Mouse (Mus musculus) intestine, embryonic 15.5 days (tissue): ENCODE data around the gene Ppm1l. TPM values are rescaled to one million over a fixed set of nuclear protein-coding genes. Genes with fewer than 3 reads are reported as not detected.
A peak's percentile ranks its signal among the peaks of the same experiment; 100 is the strongest.

Source experiments
- ATAC-seq: fragments of 200-750 bp; cut with Nextera tagmentation; 2 replicates; pipeline ENCODE4 v1.8.0; 2017; ENCODE audit warnings: moderate TSS enrichment, moderate library complexity
- H3K27ac ChIP-seq: fragments of 300-500 bp; sonication (generic); 2 replicates; pipeline ENCODE4 v1.5.1; 2015; ENCODE audit warnings: mild to moderate bottlenecking, inconsistent platforms
- H3K27me3 ChIP-seq: fragments of 300-500 bp; sonication (generic); replicated peaks from 2 replicates; pipeline ENCODE4 v1.6.1; 2015; ENCODE audit warnings: inconsistent platforms
- H3K36me3 ChIP-seq: fragments of 300-500 bp; sonication (generic); 2 replicates; pipeline ENCODE4 v1.6.1; 2015; ENCODE audit warnings: inconsistent platforms
- H3K4me1 ChIP-seq: fragments of 300-500 bp; sonication (generic); replicated peaks from 2 replicates; pipeline ENCODE4 v1.6.1; 2015; ENCODE audit warnings: inconsistent platforms
- H3K4me2 ChIP-seq: fragments of 300-500 bp; sonication (generic); replicated peaks from 2 replicates; pipeline ENCODE4 v1.6.1; 2015; ENCODE audit warnings: mild to moderate bottlenecking, inconsistent platforms
- H3K4me3 ChIP-seq: fragments of 300-500 bp; sonication (generic); replicated peaks from 2 replicates; pipeline ENCODE4 v1.5.1; 2015; ENCODE audit warnings: inconsistent platforms
- H3K9ac ChIP-seq: fragments of 300-500 bp; sonication (generic); 2 replicates; pipeline ENCODE4 v1.6.1; 2015; ENCODE audit warnings: inconsistent platforms
- H3K9me3 ChIP-seq: fragments of 300-500 bp; sonication (generic); 2 replicates; pipeline ENCODE4 v1.6.1; 2016; ENCODE audit warnings: inconsistent platforms
- WGBS: fragments of 180-500 bp; shearing (Covaris S2); methylation state at CpG from one replicate; pipeline ENCODE4 v1.1.7; 2015; 5-methylcytosine and 5-hydroxymethylcytosine counted together
- polyA plus RNA-seq: library from polyadenylated mRNA; unstranded; fragments of >200 nt; fragmentation: Nextera tagmentation; extraction: Ambion mirVana; gene quantifications from 2 replicates; pipeline ENCODE4 v1.2.1, GENCODE M21; 2015

Gene Ppm1l
- polyA plus RNA-seq, 1 experiment from 2014 or later: 5.8 TPM

GRCm38 (mm10) chr3:69576715-69577114, 260.1 kb downstream of the Ppm1l start:
- no peaks in the 10 kb centered on the region for H3K27me3 ChIP-seq
- H3K9ac ChIP-seq: no peak overlapping the region
- H3K27ac ChIP-seq: no peak overlapping the region
- ATAC-seq: no peak
- no peak overlapping the region for H3K4me3 ChIP-seq
- no peaks in the 10 kb centered on the region for H3K9me3 ChIP-seq
- no peaks in the 10 kb centered on the region for H3K4me1 ChIP-seq
- no peak overlapping the region for H3K4me2 ChIP-seq
- H3K36me3 ChIP-seq: no peaks in the 10 kb centered on the region
- 75% methylated on average over 3 of the region's 3 CpGs for WGBS

- no peaks in the 10 kb centered on the region for H3K27me3 ChIP-seq
- no peak overlapping the region for H3K9ac ChIP-seq
- no peak for ATAC-seq
- no peak overlapping the region for H3K27ac ChIP-seq
- H3K4me2 ChIP-seq: no peak overlapping the region
- H3K4me3 ChIP-seq: no peak overlapping the region
- WGBS: 93% methylated on average over 1 of the region's 1 CpGs
- H3K36me3 ChIP-seq: no peaks in the 10 kb centered on the region
- no peaks in the 10 kb centered on the region for H3K9me3 ChIP-seq
- H3K4me1 ChIP-seq: no peaks in the 10 kb centered on the region
Measured at GRCm38 (mm10) chr3:69578791-69579190, 262.1 kb downstream of the Ppm1l start.

- Histone ChIP-seq H3K4me1 (no peaks in the 10 kb centered on the region; the same call in 1 of the 2 replicates), H3K9ac (no peak overlapping the region), H3K9me3 (no peaks in the 10 kb centered on the region), H3K4me2 (no peak overlapping the region), H3K36me3 (no peaks in the 10 kb centered on the region), H3K27me3 (no peaks in the 10 kb centered on the region), H3K27ac (no peak overlapping the region), H3K4me3 (no peak overlapping the region)
- peak; percentile 85 for ATAC-seq
- WGBS: 59% methylated on average over 1 of the region's 1 CpGs
Measured at GRCm38 (mm10) chr3:69583798-69584197, 267.1 kb downstream of the Ppm1l start.

- H3K27ac ChIP-seq: no peak overlapping the region
- no peaks in the 10 kb centered on the region; the same call in 1 of the 2 replicates for H3K4me1 ChIP-seq
- no peak overlapping the region for H3K4me2 ChIP-seq
- H3K9ac ChIP-seq: no peak overlapping the region
- no peaks in the 10 kb centered on the region for H3K27me3 ChIP-seq
- ATAC-seq: no peak
- no peaks in the 10 kb centered on the region for H3K9me3 ChIP-seq
- WGBS: 49% methylated on average over 10 of the region's 10 CpGs
- no peak overlapping the region for H3K4me3 ChIP-seq
- H3K36me3 ChIP-seq: no peaks in the 10 kb centered on the region
Measured at GRCm38 (mm10) chr3:69588101-69588760, 271.6 kb downstream of the Ppm1l start.

GRCm38 (mm10) chr3:69593426-69593825, 276.8 kb downstream of the Ppm1l start:
- ATAC-seq: no peak
- no peak overlapping the region for H3K27ac ChIP-seq
- H3K4me3 ChIP-seq: no peak overlapping the region
- H3K9ac ChIP-seq: no peak overlapping the region
- H3K36me3 ChIP-seq: no peaks in the 10 kb centered on the region
- no peak overlapping the region for H3K4me2 ChIP-seq
- no peaks in the 10 kb centered on the region for H3K9me3 ChIP-seq
- H3K4me1 ChIP-seq: no peaks in the 10 kb centered on the region
- H3K27me3 ChIP-seq: no peaks in the 10 kb centered on the region
- 92% methylated on average over 8 of the region's 8 CpGs for WGBS

GRCm38 (mm10) chr3:69594071-69594470, 277.4 kb downstream of the Ppm1l start:
- no peaks in the 10 kb centered on the region for H3K9me3 ChIP-seq
- no peak overlapping the region for H3K4me3 ChIP-seq
- peaks cover 1% of the 10 kb centered on the region; the same call in 1 of the 2 replicates for H3K4me1 ChIP-seq
- no peak overlapping the region for H3K27ac ChIP-seq
- no peaks in the 10 kb centered on the region for H3K36me3 ChIP-seq
- H3K4me2 ChIP-seq: no peak overlapping the region
- H3K9ac ChIP-seq: no peak overlapping the region
- WGBS: 66% methylated on average over 9 of the region's 9 CpGs
- H3K27me3 ChIP-seq: no peaks in the 10 kb centered on the region
- ATAC-seq: no peak; the same call in 1 of the 2 replicates

GRCm38 (mm10) chr3:69596116-69596515, 279.5 kb downstream of the Ppm1l start:
- Histone ChIP-seq H3K4me1 (peaks cover 4% of the 10 kb centered on the region; the same call in 1 of the 2 replicates), H3K9me3 (no peaks in the 10 kb centered on the region), H3K9ac (no peak overlapping the region), H3K27ac (no peak overlapping the region), H3K4me2 (no peak overlapping the region), H3K4me3 (no peak overlapping the region), H3K36me3 (no peaks in the 10 kb centered on the region), H3K27me3 (no peaks in the 10 kb centered on the region)
- WGBS: 82% methylated on average over 3 of the region's 3 CpGs
- no peak for ATAC-seq

- no peaks in the 10 kb centered on the region for H3K36me3 ChIP-seq
- no peaks in the 10 kb centered on the region for H3K27me3 ChIP-seq
- no peak overlapping the region for H3K9ac ChIP-seq
- peaks cover 4% of the 10 kb centered on the region; the same call in 1 of the 2 replicates for H3K4me1 ChIP-seq
- no peak overlapping the region for H3K4me3 ChIP-seq
- no peak for ATAC-seq
- H3K4me2 ChIP-seq: peak overlapping the region; percentile 93
- H3K27ac ChIP-seq: no peak overlapping the region
- H3K9me3 ChIP-seq: no peaks in the 10 kb centered on the region
- 84% methylated on average over 6 of the region's 6 CpGs for WGBS
Measured at GRCm38 (mm10) chr3:69597211-69597610, 280.6 kb downstream of the Ppm1l start.

GRCm38 (mm10) chr3:69597816-69598215, 281.2 kb downstream of the Ppm1l start:
- Histone ChIP-seq H3K9me3 (no peaks in the 10 kb centered on the region), H3K4me1 (peaks cover 4% of the 10 kb centered on the region; the same call in 1 of the 2 replicates), H3K4me2 (peak overlapping the region; percentile 93), H3K4me3 (peak overlapping the region; percentile 71), H3K27ac (peak overlapping the region; percentile 71), H3K27me3 (no peaks in the 10 kb centered on the region), H3K36me3 (no peaks in the 10 kb centered on the region), H3K9ac (peak overlapping the region; percentile 78)
- ATAC-seq: peak; percentile 24; the same call in 1 of the 2 replicates
- WGBS: 26% methylated on average over 7 of the region's 7 CpGs

- ATAC-seq: peak; percentile 83
- Histone ChIP-seq H3K9me3 (no peaks in the 10 kb centered on the region), H3K36me3 (no peaks in the 10 kb centered on the region), H3K4me2 (peak within 1 kb of the TSS; percentile 93), H3K4me1 (peaks cover 4% of the 10 kb centered on the region; the same call in 1 of the 2 replicates), H3K27ac (peak within 1 kb of the TSS; percentile 71), H3K4me3 (peak within 1 kb of the TSS; percentile 71), H3K9ac (peak within 1 kb of the TSS; percentile 78), H3K27me3 (no peaks in the 10 kb centered on the region)
- WGBS: under 1% methylated on average over 89 of the region's 99 CpGs
Measured at GRCm38 (mm10) chr3:69598261-69599165, 281.9 kb downstream of the Ppm1l start, which contains the start of gene B3galnt1. TSS of gene B3galnt1 (minus strand) at chr3:69598960.

GRCm38 (mm10) chr3:69599166-69599500, 282.5 kb downstream of the Ppm1l start:
- peaks cover 4% of the 10 kb centered on the region; the same call in 1 of the 2 replicates for H3K4me1 ChIP-seq
- ATAC-seq: no peak
- H3K36me3 ChIP-seq: no peaks in the 10 kb centered on the region
- peak overlapping the region; percentile 71 for H3K4me3 ChIP-seq
- WGBS: 20% methylated on average over 5 of the region's 5 CpGs
- H3K4me2 ChIP-seq: peak overlapping the region; percentile 93
- H3K9ac ChIP-seq: peak overlapping the region; percentile 78
- H3K27me3 ChIP-seq: no peaks in the 10 kb centered on the region
- no peak overlapping the region for H3K27ac ChIP-seq
- no peaks in the 10 kb centered on the region for H3K9me3 ChIP-seq

GRCm38 (mm10) chr3:69606923-69607322, 290.3 kb downstream of the Ppm1l start:
- no peaks in the 10 kb centered on the region for H3K4me1 ChIP-seq
- WGBS: 74% methylated on average over 1 of the region's 1 CpGs
- no peak for ATAC-seq

More at GRCm38 (mm10) chr3:69606923-69607322, 290.3 kb downstream of the Ppm1l start:
- Histone ChIP-seq H3K4me2 (no peak overlapping the region), H3K9me3 (no peaks in the 10 kb centered on the region), H3K36me3 (no peaks in the 10 kb centered on the region), H3K9ac (no peak overlapping the region), H3K4me3 (no peak overlapping the region), H3K27ac (no peak overlapping the region), H3K27me3 (no peaks in the 10 kb centered on the region)
